ENCODE assay signal across 19 mouse cellular contexts in the genomic region with DNA sequence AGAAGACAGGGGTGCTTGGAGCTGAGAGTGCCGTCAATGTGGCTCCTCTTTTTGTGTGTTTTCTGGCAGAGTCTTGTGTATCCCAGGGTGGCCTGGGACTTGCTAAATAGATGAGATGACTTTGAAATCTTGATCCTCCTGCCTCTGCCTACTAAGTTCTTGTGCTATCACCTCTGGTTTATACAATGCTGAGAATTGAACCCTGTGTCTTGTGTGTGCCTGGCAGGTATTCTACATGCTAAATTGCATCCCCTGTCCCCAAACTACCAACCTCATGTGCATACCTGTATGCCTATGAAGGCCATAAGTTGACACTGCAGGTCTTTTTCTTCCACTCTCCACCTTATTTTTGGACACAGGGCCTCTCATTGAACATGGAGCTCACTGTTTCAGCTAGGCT. TPM values are rescaled to one million over a fixed set of nuclear protein-coding genes. Genes with fewer than 3 reads are reported as not detected.
DNase-seq lines count a peak whose midpoint lies in the region; ATAC-seq lines count a peak whose summit lies in the region.
"Had no signal": no experiment of that assay in that cellular context is flagged by ENCODE, and none has a peak within 500 bp of the region (broad histone marks: within the 10 kb centered on the region; RNA-seq: fewer than 3 reads in every experiment).

No protein-coding gene starts in this region.

- 75% methylated on average over 1 of the region's 1 CpGs for WGBS in heart, embryonic 10.5 days
- 80% methylated on average over 1 of the region's 1 CpGs for WGBS in midbrain, embryonic 11.5 days
- 81% methylated on average over 1 of the region's 1 CpGs for WGBS in midbrain, embryonic 15.5 days

- H3K36me3 ChIP-seq in heart, embryonic 10.5 days, result no peaks in the 10 kb centered on the region
- H3K36me3 ChIP-seq in midbrain, embryonic 11.5 days (ENCODE audit: control insufficient read depth, insufficient read depth, low read length), result no peaks in the 10 kb centered on the region
- H3K36me3 ChIP-seq in midbrain, embryonic 15.5 days (replicated peaks), result no peaks in the 10 kb centered on the region
- H3K36me3 ChIP-seq: G1E had no signal

- peaks cover 8% of the 10 kb centered on the region; the same call in 1 of the 2 replicates for H3K27me3 ChIP-seq in heart, embryonic 10.5 days (ENCODE audit: insufficient read depth, poor library complexity, severe bottlenecking)
- peaks cover 4% of the 10 kb centered on the region for H3K27me3 ChIP-seq in midbrain, embryonic 11.5 days (ENCODE audit: control insufficient read depth, insufficient read depth, low read length)
- peaks cover 3% of the 10 kb centered on the region; the same call in 1 of the 2 replicates for H3K27me3 ChIP-seq in midbrain, embryonic 15.5 days (replicated peaks)

- H3K9me3 ChIP-seq in heart, embryonic 10.5 days, result no peaks in the 10 kb centered on the region
- H3K9me3 ChIP-seq in midbrain, embryonic 11.5 days (ENCODE audit: control insufficient read depth, low read length), result no peaks in the 10 kb centered on the region
- H3K9me3 ChIP-seq in midbrain, embryonic 15.5 days, result no peaks in the 10 kb centered on the region
- H3K9me3 ChIP-seq: G1E had no signal

- no peak for ATAC-seq in midbrain, embryonic 11.5 days (ENCODE audit: low FRiP score)
- no peak for ATAC-seq in midbrain, embryonic 15.5 days (replicated peaks)
- ATAC-seq: activated CD4-positive, CD25-positive, alpha-beta regulatory T cell, adult 4 months; CD4-positive, CD25-positive, alpha-beta regulatory T cell, adult 4 months; Patski had no signal

- DNase-seq in heart, embryonic 10.5 days (ENCODE audit: low spot score), result peak; percentile 58
- no peak for DNase-seq in heart, adult 11 months
- peak; percentile 57 for DNase-seq in midbrain, embryonic 11.5 days (ENCODE audit: low spot score, missing footprints)
- DNase-seq: adrenal gland, adult 2 months; adrenal gland, adult 8-10 months; adrenal gland, postnatal 10 days; adrenal gland, postnatal 14 days; adrenal gland, postnatal 25 days; adrenal gland, postnatal 36 days; B cell, adult 2 months; cerebellum, adult 11 months; cerebellum, adult 11-12 months; cerebellum, adult 18-20 months had no signal

- H3K4me3 ChIP-seq in heart, embryonic 10.5 days, result no peak overlapping the region
- no peak overlapping the region for H3K4me3 ChIP-seq in midbrain, embryonic 11.5 days (ENCODE audit: low read depth, low read length)
- H3K4me3 ChIP-seq in midbrain, embryonic 15.5 days, result no peak overlapping the region

- H3K4me1 ChIP-seq in heart, embryonic 10.5 days, result 0 out of 2 replicates have a peak, but pooled peaks cover 3% of the 10 kb centered on the region
- H3K4me1 ChIP-seq in midbrain, embryonic 11.5 days (ENCODE audit: control insufficient read depth, insufficient read depth, low read length), result no peaks in the 10 kb centered on the region
- no peaks in the 10 kb centered on the region for H3K4me1 ChIP-seq in midbrain, embryonic 15.5 days

- no peak overlapping the region for H3K9ac ChIP-seq in midbrain, embryonic 11.5 days (ENCODE audit: low read length)
- no peak overlapping the region for H3K9ac ChIP-seq in midbrain, embryonic 15.5 days

- H3K27ac ChIP-seq in heart, embryonic 10.5 days, result no peak overlapping the region
- H3K27ac ChIP-seq in midbrain, embryonic 11.5 days (ENCODE audit: low read depth, low read length), result no peak overlapping the region
- no peak overlapping the region for H3K27ac ChIP-seq in midbrain, embryonic 15.5 days

- no peak overlapping the region for H3K4me2 ChIP-seq in midbrain, embryonic 11.5 days
- H3K4me2 ChIP-seq in midbrain, embryonic 15.5 days, result no peak overlapping the region

RNA-seq across cellular contexts. Expression of a gene that starts 46.8 kb away (rescaled TPM):
- not detected in 2 replicates for polyA plus RNA-seq in heart, embryonic 10.5 days (2016; fragmentation: Nextera tagmentation; extraction: Ambion mirVana)
- 8.2 and 8.7 TPM in 2 replicates for polyA plus RNA-seq in midbrain, embryonic 11.5 days (2014; fragmentation: Nextera tagmentation; extraction: Ambion mirVana)
- 2.2 and 2.4 TPM in 2 replicates for polyA plus RNA-seq in midbrain, embryonic 15.5 days (2015; fragmentation: Nextera tagmentation; extraction: Ambion mirVana)
- polyA plus RNA-seq: activated CD4-positive, CD25-positive, alpha-beta regulatory T cell, adult 4 months; C2C12; CD4-positive, CD25-positive, alpha-beta regulatory T cell, adult 4 months; G1E; Patski had no signal
